Mouse (Mus musculus) erythroblast, embryonic 14.5 days (primary cell): Measurements from ENCODE around the gene Ypel4. TPM values are rescaled to one million over a fixed set of nuclear protein-coding genes. Genes with fewer than 3 reads are reported as not detected.

Experiments
- H3K27me3 ChIP-seq: 2 replicates; pipeline ENCODE4 v1.6.1; 2012; ENCODE audit warnings: inconsistent platforms; ENCODE audit not compliant: control insufficient read depth
- H3K36me3 ChIP-seq: 2 replicates; pipeline ENCODE4 v1.6.1; 2012; ENCODE audit warnings: mild to moderate bottlenecking, inconsistent platforms; ENCODE audit not compliant: control insufficient read depth
- H3K4me1 ChIP-seq: 2 replicates; pipeline ENCODE4 v1.6.1; 2012; ENCODE audit warnings: inconsistent platforms; ENCODE audit not compliant: control insufficient read depth
- H3K4me3 ChIP-seq: replicated peaks from 2 replicates; pipeline ENCODE3; 2012; ENCODE audit warnings: moderate library complexity, mild to moderate bottlenecking, inconsistent platforms
- H3K9me3 ChIP-seq: 2 replicates; pipeline ENCODE4 v1.6.1; 2012; ENCODE audit warnings: low read length, inconsistent platforms, mixed read lengths; ENCODE audit not compliant: control insufficient read depth
- GATA1 ChIP-seq: IDR thresholded peaks from 2 replicates; pipeline ENCODE4 v1.6.1; 2012; ENCODE audit warnings: low read length, inconsistent platforms, mixed read lengths
- TAL1 ChIP-seq: IDR thresholded peaks from 3 replicates; pipeline ENCODE4 v1.6.1; 2012; ENCODE audit warnings: low read length, inconsistent platforms, mixed read lengths
- polyA plus RNA-seq: library from polyadenylated mRNA; stranded (reverse); fragments of >175 nt; gene quantifications from 2 replicates; pipeline ENCODE4 v1.2.3, GENCODE M21; 2012

The Ypel4 gene
- polyA plus RNA-seq, 1 experiment = 156 TPM

- H3K27me3 ChIP-seq = no peaks in the 10 kb centered on the region
- TF ChIP-seq TAL1 (no peak), GATA1 (no peak)
- peaks cover 70% of the 10 kb centered on the region for H3K4me1 ChIP-seq
- H3K9me3 ChIP-seq = no peaks in the 10 kb centered on the region
- H3K36me3 ChIP-seq = peaks cover 46% of the 10 kb centered on the region
- H3K4me3 ChIP-seq = peak overlapping the region; percentile 99
Observed at GRCm38 (mm10) chr2:84714422-84714810, 19.4 kb upstream of the Ypel4 start.

- Histone ChIP-seq H3K4me1 (peaks cover 67% of the 10 kb centered on the region), H3K9me3 (no peaks in the 10 kb centered on the region), H3K4me3 (peak within 1 kb of the TSS; percentile 99), H3K36me3 (peaks cover 43% of the 10 kb centered on the region), H3K27me3 (no peaks in the 10 kb centered on the region)
- TF ChIP-seq GATA1 (no peak), TAL1 (no peak)
Observed at GRCm38 (mm10) chr2:84714811-84715561, 18.9 kb upstream of the Ypel4 start, which contains the start of gene Zdhhc5. Gene Zdhhc5 (minus strand): TSS chr2:84715180.

GRCm38 (mm10) chr2:84715562-84716361 lies 18.1 kb upstream of the Ypel4 start:
- Histone ChIP-seq H3K36me3 (peaks cover 43% of the 10 kb centered on the region), H3K9me3 (no peaks in the 10 kb centered on the region), H3K4me1 (peaks cover 61% of the 10 kb centered on the region), H3K27me3 (no peaks in the 10 kb centered on the region), H3K4me3 (peak overlapping the region; percentile 99)
- TF ChIP-seq TAL1 (no peak), GATA1 (no peak)

GRCm38 (mm10) chr2:84716423-84717355 lies 17.2 kb upstream of the Ypel4 start:
- Histone ChIP-seq H3K27me3 (no peaks in the 10 kb centered on the region), H3K4me1 (peaks cover 61% of the 10 kb centered on the region), H3K9me3 (no peaks in the 10 kb centered on the region), H3K4me3 (peak overlapping the region; percentile 99), H3K36me3 (peaks cover 43% of the 10 kb centered on the region)
- TF ChIP-seq GATA1 = no peak
- no peak for TF ChIP-seq TAL1

- TF ChIP-seq TAL1 (no peak), GATA1 (no peak)
- Histone ChIP-seq H3K4me1 (peaks cover 63% of the 10 kb centered on the region), H3K27me3 (no peaks in the 10 kb centered on the region), H3K4me3 (peak overlapping the region; percentile 99), H3K9me3 (no peaks in the 10 kb centered on the region), H3K36me3 (peaks cover 45% of the 10 kb centered on the region)
Observed at GRCm38 (mm10) chr2:84717357-84717756, 16.5 kb upstream of the Ypel4 start.

GRCm38 (mm10) chr2:84720718-84721117 lies 13.1 kb upstream of the Ypel4 start:
- H3K4me1 ChIP-seq = peaks cover 76% of the 10 kb centered on the region
- no peak overlapping the region for H3K4me3 ChIP-seq
- TF ChIP-seq TAL1 (no peak), GATA1 (no peak)
- H3K9me3 ChIP-seq = no peaks in the 10 kb centered on the region
- no peaks in the 10 kb centered on the region for H3K27me3 ChIP-seq
- H3K36me3 ChIP-seq = peaks cover 69% of the 10 kb centered on the region

GRCm38 (mm10) chr2:84721182-84721581 lies 12.7 kb upstream of the Ypel4 start:
- H3K4me1 ChIP-seq = peaks cover 77% of the 10 kb centered on the region

GRCm38 (mm10) chr2:84723856-84724255 lies 10.0 kb upstream of the Ypel4 start:
- H3K4me3 ChIP-seq = peak overlapping the region; percentile 12
- no peaks in the 10 kb centered on the region for H3K9me3 ChIP-seq
- H3K27me3 ChIP-seq = no peaks in the 10 kb centered on the region
- H3K4me1 ChIP-seq = peaks cover 69% of the 10 kb centered on the region
- no peak for TF ChIP-seq TAL1
- no peak for TF ChIP-seq GATA1
- peaks cover 74% of the 10 kb centered on the region for H3K36me3 ChIP-seq

More at GRCm38 (mm10) chr2:84721182-84721581, 12.7 kb upstream of the Ypel4 start:
- no peaks in the 10 kb centered on the region for H3K27me3 ChIP-seq
- no peaks in the 10 kb centered on the region for H3K9me3 ChIP-seq
- peak overlapping the region; percentile 17 for H3K4me3 ChIP-seq
- TF ChIP-seq TAL1 (no peak), GATA1 (no peak)
- peaks cover 74% of the 10 kb centered on the region for H3K36me3 ChIP-seq
